Mouse (Mus musculus) stomach, embryonic 14.5 days (tissue): ENCODE results near the gene Hip1r. TPM values are rescaled to one million over a fixed set of nuclear protein-coding genes. Genes with fewer than 3 reads are reported as not detected.

Experiments
- microRNA-seq: library from miRNA; unstranded; fragments of <30 nt; microRNA quantifications from one replicate; pipeline ENCODE4, GENCODE M21; 2016
- polyA plus RNA-seq: library from polyadenylated mRNA; unstranded; fragments of >200 nt; fragmentation: Nextera tagmentation; extraction: Ambion mirVana; gene quantifications from 2 replicates; pipeline ENCODE4 v1.2.1, GENCODE M21; 2014

The Hip1r gene
- polyA plus RNA-seq, 1 experiment from 2014 or later = 16.9 TPM

Small RNAs within 50 kb of the gene (microRNA-seq; reads per million reads assigned to microRNA genes)
- 0.78 reads per million for gene Mir7032

Other genes starting within 250 kb of the Hip1r start
- gene Rsrc2, start 224.2 kb upstream of the Hip1r start, polyA plus RNA-seq = 139 and 142 TPM in 2 replicates
- 33.9 and 35.7 TPM in 2 replicates for gene Kntc1, start 223.9 kb upstream of the Hip1r start, polyA plus RNA-seq
- gene Hcar2, start 108.1 kb upstream of the Hip1r start, polyA plus RNA-seq = 1.6 and 2.1 TPM in 2 replicates
- 1.6 and 2.3 TPM in 2 replicates for gene Hcar1, start 93.6 kb upstream of the Hip1r start, polyA plus RNA-seq
- 140 and 143 TPM in 2 replicates for gene Denr, start 66.5 kb upstream of the Hip1r start, polyA plus RNA-seq
- 3.7 and 4.0 TPM in 2 replicates for gene Gm43518, start 46.2 kb upstream of the Hip1r start, polyA plus RNA-seq
- 9.0 and 9.3 TPM in 2 replicates for gene Ccdc62, start 42.9 kb upstream of the Hip1r start, polyA plus RNA-seq
- 29.3 and 31.5 TPM in 2 replicates for gene Vps37b, start 58.6 kb downstream of the Hip1r start, polyA plus RNA-seq
- 1.7 and 2.1 TPM in 2 replicates for gene Abcb9, start 122.2 kb downstream of the Hip1r start, polyA plus RNA-seq
- 14.5 and 16.8 TPM in 2 replicates for gene Ogfod2, start 138.7 kb downstream of the Hip1r start, polyA plus RNA-seq
- 92.6 and 99.1 TPM in 2 replicates for gene Arl6ip4, start 142.5 kb downstream of the Hip1r start, polyA plus RNA-seq